Mouse (Mus musculus): ENCODE measurements around the gene Zfp758. TPM values are rescaled to one million over a fixed set of nuclear protein-coding genes. Genes with fewer than 3 reads are reported as not detected.
"Not testable (repeated sequence)": the region's sequence is repeated elsewhere in the genome, so short reads cannot be mapped to it uniquely, and the experiment has no call there.

Gene Zfp758
- 9.2 and 10.4 TPM in 2 replicates for polyA plus RNA-seq (2015; fragmentation: Nextera tagmentation; extraction: Ambion mirVana)

DNA sequence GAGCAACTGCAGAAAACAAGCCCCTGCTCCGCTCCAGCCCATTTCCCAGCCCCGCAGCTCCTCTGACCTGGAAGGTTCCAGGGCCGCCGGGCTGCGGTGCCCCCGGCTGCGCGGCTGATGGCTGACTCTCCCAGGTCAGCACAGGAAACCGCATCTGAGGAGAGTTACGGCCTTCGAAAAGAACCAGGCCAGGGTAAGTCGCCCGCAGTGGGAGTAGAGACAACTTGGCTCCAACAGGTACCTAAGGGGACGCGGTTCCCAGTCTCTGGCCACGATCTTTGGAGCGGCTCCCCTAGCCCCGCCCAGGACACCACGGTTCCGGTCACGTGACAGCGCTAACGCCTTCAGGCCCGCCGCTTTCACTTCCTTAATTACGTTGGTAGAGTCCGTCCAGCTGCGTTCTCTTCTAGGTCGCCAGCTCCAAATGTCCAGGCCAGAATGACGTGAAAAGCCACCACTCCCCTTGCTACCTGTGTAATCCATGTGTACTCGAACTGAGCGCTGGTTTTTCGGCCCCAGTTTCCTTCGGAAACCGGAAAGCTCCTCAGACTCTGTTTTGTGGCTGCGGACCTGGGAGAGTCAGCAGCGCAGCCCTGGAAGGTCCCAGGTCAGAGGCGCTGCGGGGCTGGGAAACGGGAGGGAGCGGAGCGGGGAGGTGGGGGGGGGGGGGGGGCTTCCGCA is at the start of gene Zfp758, which contains the start of gene Zfp944:
Gene Zfp758, plus strand, starts transcription at position 353 of the 681 bp plus-strand sequence.
Gene Zfp944, minus strand, starts transcription at position 300 of the 681 bp plus-strand sequence.
- H3K9ac ChIP-seq (ENCODE audit: low read length): peak within 1 kb of the TSS; percentile 74
- not testable (repeated sequence) for H3K4me1 ChIP-seq (replicated peaks; ENCODE audit: control insufficient read depth, insufficient read depth, low read length); H3K27me3 ChIP-seq (ENCODE audit: control insufficient read depth, insufficient read depth, low read depth, low read length); H3K36me3 ChIP-seq (ENCODE audit: control insufficient read depth, insufficient read depth, low read length); H3K9me3 ChIP-seq (ENCODE audit: control insufficient read depth, low read length)
- peak within 1 kb of the TSS; percentile 61 for H3K4me3 ChIP-seq (ENCODE audit: low read length)
- under 1% methylated on average over 29 of the region's 43 CpGs for WGBS
- H3K4me2 ChIP-seq (ENCODE audit: low read depth, low read length): peak within 1 kb of the TSS; percentile 62
- peak within 1 kb of the TSS; percentile 76 for H3K27ac ChIP-seq (ENCODE audit: low read length)
- ATAC-seq (ENCODE audit: low read depth): peak; percentile 99

- not testable (repeated sequence) for H3K9me3 ChIP-seq (ENCODE audit: control insufficient read depth, low read length); H3K36me3 ChIP-seq (ENCODE audit: control insufficient read depth, insufficient read depth, low read length); H3K4me1 ChIP-seq (replicated peaks; ENCODE audit: control insufficient read depth, insufficient read depth, low read length); H3K27me3 ChIP-seq (ENCODE audit: control insufficient read depth, insufficient read depth, low read depth, low read length)
- Histone ChIP-seq H3K4me3 (ENCODE audit: low read length) (peak overlapping the region; percentile 65), H3K27ac (ENCODE audit: low read length) (peak overlapping the region; percentile 76), H3K4me2 (ENCODE audit: low read depth, low read length) (peak overlapping the region; percentile 57), H3K9ac (ENCODE audit: low read length) (peak overlapping the region; percentile 75)
- peak; percentile 70 for ATAC-seq (ENCODE audit: low read depth)
- 2% methylated on average over 3 of the region's 3 CpGs for WGBS
Measured at GRCm38 (mm10) chr17:22314219-22314618, 47.0 kb upstream of the Zfp758 start.

DNA sequence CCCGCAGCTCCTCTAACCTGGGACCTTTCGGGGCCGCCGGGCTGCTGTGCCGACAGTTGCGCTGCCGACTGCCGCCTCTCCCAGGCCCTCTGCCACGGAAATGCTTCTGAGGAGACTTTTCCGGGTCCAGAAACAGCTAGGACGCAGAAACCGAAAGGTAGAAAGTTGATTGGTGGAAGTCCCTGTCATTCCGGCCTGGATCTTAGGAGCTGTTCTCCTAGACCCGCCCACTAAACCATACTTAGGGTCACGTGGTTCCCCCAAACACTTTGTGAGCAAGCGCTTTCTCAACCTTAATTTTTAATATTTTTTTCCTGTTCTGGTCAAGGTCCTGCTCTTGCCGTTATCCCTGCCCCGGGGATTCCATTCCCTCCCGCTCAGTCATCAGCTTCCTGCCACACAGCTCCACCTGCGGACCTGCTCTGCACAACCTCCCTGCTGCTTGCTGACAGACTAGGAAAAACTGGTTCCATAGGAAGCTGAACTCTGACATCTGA is 46.5 kb upstream of the Zfp758 start, which contains the start of gene CT030661.1:
Gene CT030661.1, minus strand, starts transcription at position 108 of the 497 bp plus-strand sequence.
- not testable (repeated sequence) for H3K36me3 ChIP-seq (ENCODE audit: control insufficient read depth, insufficient read depth, low read length)
- under 1% methylated on average over 20 of the region's 20 CpGs for WGBS

GRCm38 (mm10) chr17:22315247-22315646 is 46.0 kb upstream of the Zfp758 start:
- H3K36me3 ChIP-seq (ENCODE audit: control insufficient read depth, insufficient read depth, low read length); H3K27ac ChIP-seq (ENCODE audit: low read length); ATAC-seq (ENCODE audit: low read depth); H3K9me3 ChIP-seq (ENCODE audit: control insufficient read depth, low read length); H3K27me3 ChIP-seq (ENCODE audit: control insufficient read depth, insufficient read depth, low read depth, low read length); H3K4me1 ChIP-seq (replicated peaks; ENCODE audit: control insufficient read depth, insufficient read depth, low read length): not testable (repeated sequence)
- Histone ChIP-seq H3K9ac (ENCODE audit: low read length) (peak overlapping the region; percentile 75), H3K4me2 (ENCODE audit: low read depth, low read length) (peak overlapping the region; percentile 57), H3K4me3 (ENCODE audit: low read length) (peak overlapping the region; percentile 65)
- 9% methylated on average over 2 of the region's 2 CpGs for WGBS

More for the DNA sequence above, 46.5 kb upstream of the Zfp758 start, which contains the start of gene CT030661.1:
- not testable (repeated sequence) for H3K9me3 ChIP-seq (ENCODE audit: control insufficient read depth, low read length); H3K4me1 ChIP-seq (replicated peaks; ENCODE audit: control insufficient read depth, insufficient read depth, low read length); H3K27me3 ChIP-seq (ENCODE audit: control insufficient read depth, insufficient read depth, low read depth, low read length)
- Histone ChIP-seq H3K4me3 (ENCODE audit: low read length) (peak within 1 kb of the TSS; percentile 65), H3K27ac (ENCODE audit: low read length) (peak within 1 kb of the TSS; percentile 76), H3K4me2 (ENCODE audit: low read depth, low read length) (peak within 1 kb of the TSS; percentile 57), H3K9ac (ENCODE audit: low read length) (peak within 1 kb of the TSS; percentile 75)
- ATAC-seq (ENCODE audit: low read depth): peak; percentile 100

DNA sequence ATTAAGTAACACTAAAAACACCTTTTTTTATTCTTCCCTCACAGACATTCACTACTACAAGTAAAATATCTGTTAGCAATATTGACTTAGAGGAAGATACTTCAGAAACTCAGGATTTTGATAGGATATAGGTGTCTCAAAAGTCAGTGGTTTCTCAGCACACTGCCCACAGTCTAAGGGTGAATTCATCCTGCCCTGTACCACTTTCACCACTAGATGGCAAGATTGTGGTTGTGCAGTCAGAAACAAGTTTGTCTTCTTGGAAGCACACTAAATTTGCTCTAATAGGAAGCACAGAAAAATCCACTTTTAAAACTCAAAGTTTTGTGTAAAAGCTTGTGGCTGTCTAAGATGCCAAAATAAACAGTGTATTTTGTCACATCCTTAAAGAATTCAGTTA is 8.5 kb upstream of the Zfp758 start:
- Histone ChIP-seq H3K27ac (ENCODE audit: low read length) (no peak overlapping the region), H3K4me2 (ENCODE audit: low read depth, low read length) (no peak overlapping the region), H3K4me3 (ENCODE audit: low read length) (no peak overlapping the region), H3K4me1 (replicated peaks; ENCODE audit: control insufficient read depth, insufficient read depth, low read length) (no peaks in the 10 kb centered on the region), H3K27me3 (ENCODE audit: control insufficient read depth, insufficient read depth, low read depth, low read length) (no peaks in the 10 kb centered on the region), H3K36me3 (ENCODE audit: control insufficient read depth, insufficient read depth, low read length) (0 out of 2 replicates have a peak, but pooled peaks cover 4% of the 10 kb centered on the region), H3K9ac (ENCODE audit: low read length) (no peak overlapping the region), H3K9me3 (ENCODE audit: control insufficient read depth, low read length) (no peaks in the 10 kb centered on the region)
- ATAC-seq (ENCODE audit: low read depth): no peak

GRCm38 (mm10) chr17:22360572-22360971 is 681 bp upstream of the Zfp758 start:
- WGBS: 23% methylated on average over 5 of the region's 5 CpGs
- H3K4me2 ChIP-seq (ENCODE audit: low read depth, low read length): peak overlapping the region; percentile 62
- H3K9me3 ChIP-seq (ENCODE audit: control insufficient read depth, low read length): 0 out of 2 replicates have a peak, but pooled peaks cover 2% of the 10 kb centered on the region
- ATAC-seq (ENCODE audit: low read depth): no peak
- peaks cover 8% of the 10 kb centered on the region; the same call in 1 of the 2 replicates for H3K4me1 ChIP-seq (replicated peaks; ENCODE audit: control insufficient read depth, insufficient read depth, low read length)
- 0 out of 2 replicates have a peak, but pooled peaks cover 4% of the 10 kb centered on the region for H3K36me3 ChIP-seq (ENCODE audit: control insufficient read depth, insufficient read depth, low read length)
- no peak overlapping the region for H3K27ac ChIP-seq (ENCODE audit: low read length)
- H3K9ac ChIP-seq (ENCODE audit: low read length): peak overlapping the region; percentile 70
- H3K27me3 ChIP-seq (ENCODE audit: control insufficient read depth, insufficient read depth, low read depth, low read length): no peaks in the 10 kb centered on the region
- H3K4me3 ChIP-seq (ENCODE audit: low read length): peak overlapping the region; percentile 61

GRCm38 (mm10) chr17:22363895-22364294 is 2.6 kb downstream of the Zfp758 start:
- Histone ChIP-seq H3K27ac (ENCODE audit: low read length) (no peak overlapping the region), H3K4me3 (ENCODE audit: low read length) (no peak overlapping the region), H3K27me3 (ENCODE audit: control insufficient read depth, insufficient read depth, low read depth, low read length) (no peaks in the 10 kb centered on the region), H3K36me3 (ENCODE audit: control insufficient read depth, insufficient read depth, low read length) (peaks cover 8% of the 10 kb centered on the region), H3K4me1 (replicated peaks; ENCODE audit: control insufficient read depth, insufficient read depth, low read length) (peaks cover 8% of the 10 kb centered on the region; the same call in 1 of the 2 replicates), H3K9me3 (ENCODE audit: control insufficient read depth, low read length) (0 out of 2 replicates have a peak, but pooled peaks cover 2% of the 10 kb centered on the region), H3K9ac (ENCODE audit: low read length) (no peak overlapping the region), H3K4me2 (ENCODE audit: low read depth, low read length) (no peak overlapping the region)
- 96% methylated on average over 3 of the region's 3 CpGs for WGBS
- ATAC-seq (ENCODE audit: low read depth): no peak

GRCm38 (mm10) chr17:22410756-22411155 is 49.5 kb downstream of the Zfp758 start:
- H3K36me3 ChIP-seq (ENCODE audit: control insufficient read depth, insufficient read depth, low read length): no peaks in the 10 kb centered on the region
- H3K27me3 ChIP-seq (ENCODE audit: control insufficient read depth, insufficient read depth, low read depth, low read length): no peaks in the 10 kb centered on the region
- no peak for ATAC-seq (ENCODE audit: low read depth)
- no peak overlapping the region for H3K4me3 ChIP-seq (ENCODE audit: low read length)
- no peak overlapping the region for H3K9ac ChIP-seq (ENCODE audit: low read length)
- no peaks in the 10 kb centered on the region for H3K4me1 ChIP-seq (replicated peaks; ENCODE audit: control insufficient read depth, insufficient read depth, low read length)
- no peak overlapping the region for H3K27ac ChIP-seq (ENCODE audit: low read length)
- no peaks in the 10 kb centered on the region for H3K9me3 ChIP-seq (ENCODE audit: control insufficient read depth, low read length)
- H3K4me2 ChIP-seq (ENCODE audit: low read depth, low read length): no peak overlapping the region
- WGBS: 69% methylated on average over 2 of the region's 2 CpGs

DNA sequence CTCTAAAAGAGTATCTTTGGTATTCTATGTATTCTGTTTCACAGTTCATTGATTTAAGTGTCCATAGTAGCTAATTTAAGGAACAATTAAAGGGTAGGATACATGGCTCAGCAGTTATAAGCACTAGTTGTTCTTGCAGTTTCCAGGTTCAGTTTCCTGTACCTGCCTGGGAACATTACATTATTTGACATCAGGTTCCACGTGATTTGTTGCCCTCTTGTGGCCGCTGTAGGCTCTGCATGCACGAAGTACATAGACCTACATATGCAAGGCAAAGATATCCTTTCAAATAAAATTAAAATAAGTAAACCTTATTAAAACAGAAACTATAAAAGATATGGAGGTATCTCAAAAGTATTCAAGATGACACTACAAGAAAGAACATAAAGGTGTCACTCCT is 56.3 kb downstream of the Zfp758 start:
- Histone ChIP-seq H3K4me3 (ENCODE audit: low read length) (no peak overlapping the region), H3K9ac (ENCODE audit: low read length) (no peak overlapping the region), H3K4me2 (ENCODE audit: low read depth, low read length) (no peak overlapping the region), H3K9me3 (ENCODE audit: control insufficient read depth, low read length) (no peaks in the 10 kb centered on the region), H3K4me1 (replicated peaks; ENCODE audit: control insufficient read depth, insufficient read depth, low read length) (no peaks in the 10 kb centered on the region), H3K27me3 (ENCODE audit: control insufficient read depth, insufficient read depth, low read depth, low read length) (no peaks in the 10 kb centered on the region), H3K27ac (ENCODE audit: low read length) (no peak overlapping the region), H3K36me3 (ENCODE audit: control insufficient read depth, insufficient read depth, low read length) (no peaks in the 10 kb centered on the region)
- WGBS: 1% methylated on average over 3 of the region's 3 CpGs
- no peak for ATAC-seq (ENCODE audit: low read depth)

All from lung, embryonic 16.5 days (tissue).